Mouse (Mus musculus): ENCODE data around the gene Ep400.

DNA sequence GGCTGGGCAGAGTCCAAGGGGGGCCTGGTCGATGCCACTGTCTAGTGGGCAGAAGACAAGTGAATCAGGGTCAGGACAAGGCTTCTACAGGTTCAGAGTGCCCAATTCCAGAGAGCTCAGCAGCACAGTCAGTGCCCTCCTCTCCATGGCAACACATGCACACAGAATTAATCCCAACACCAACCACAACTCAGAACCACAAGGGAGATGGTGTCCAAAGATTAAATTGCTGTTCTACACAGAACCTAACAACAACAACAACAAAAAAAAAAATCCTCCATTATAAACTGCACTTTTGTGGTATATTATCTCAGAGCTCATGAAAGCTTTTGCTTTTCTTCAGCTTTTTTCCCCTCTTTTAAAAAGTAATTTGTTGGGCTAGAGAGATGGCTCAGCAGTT is 34.9 kb downstream of the Ep400 start:
- TF ChIP-seq POLR2A (IDR thresholded peaks at IDR 0.05; ENCODE audit: insufficient read depth, low read depth, low read length) = no peak
- no peak for TF ChIP-seq CTCF (IDR thresholded peaks at IDR 0.05)

Measured in heart, adult 2 months (tissue).